Mouse (Mus musculus) myocyte (in vitro differentiated cells): ENCODE data around the gene Rasal1. TPM values are rescaled to one million over a fixed set of nuclear protein-coding genes. Genes with fewer than 3 reads are reported as not detected.
A peak's percentile ranks its signal among the peaks of the same experiment; 100 is the strongest.

Experiments
- H3K27me3 ChIP-seq: one replicate; pipeline ENCODE4 v1.6.1; 2011; ENCODE audit not compliant: control insufficient read depth, insufficient read depth, insufficient read length
- H3K36me3 ChIP-seq: one replicate; pipeline ENCODE4 v1.6.1; 2011; ENCODE audit not compliant: control insufficient read depth, insufficient read depth
- H3K4me2 ChIP-seq: one replicate; pipeline ENCODE4 v1.6.1; 2011; ENCODE audit warnings: low read depth, control low read depth
- H3K4me3 ChIP-seq: one replicate; pipeline ENCODE4 v1.5.1; 2011; ENCODE audit warnings: mild to moderate bottlenecking, control low read depth, moderate library complexity
- H3K79me2 ChIP-seq: one replicate; pipeline ENCODE4 v1.6.1; 2011; ENCODE audit not compliant: control insufficient read depth, insufficient read depth
- H3ac ChIP-seq: one replicate; pipeline ENCODE4 v1.6.1; 2011; ENCODE audit not compliant: control insufficient read depth, insufficient read length
- CEBPB ChIP-seq: IDR thresholded peaks from 2 replicates; pipeline ENCODE4 v1.6.1; 2011; ENCODE audit warnings: mild to moderate bottlenecking, moderate library complexity; ENCODE audit not compliant: poor library complexity, insufficient read depth, severe bottlenecking
- E2F4 ChIP-seq: IDR thresholded peaks from one replicate; pipeline ENCODE4 v1.6.1; 2011; ENCODE audit warnings: mild to moderate bottlenecking, control low read depth, moderate library complexity; ENCODE audit not compliant: insufficient read depth
- MAX ChIP-seq: IDR thresholded peaks from one replicate; pipeline ENCODE4 v1.6.1; 2011; ENCODE audit warnings: low read depth, mild to moderate bottlenecking, control low read depth
- MYOD1 ChIP-seq, 3 experiments: IDR thresholded peaks; one replicate each; pipeline ENCODE4 v1.6.1; 2011; ENCODE audit warnings: control low read depth in 2 of 3, low read depth in 2 of 3, mild to moderate bottlenecking in 2 of 3, moderate library complexity in 1 of 3; ENCODE audit not compliant: insufficient read length in 2 of 3, control insufficient read depth in 1 of 3
- MYOG ChIP-seq, 3 experiments: IDR thresholded peaks; one replicate each; pipeline ENCODE4 v1.6.1; 2011; ENCODE audit warnings: control low read depth in 2 of 3, low read depth in 2 of 3, mild to moderate bottlenecking in 2 of 3; ENCODE audit not compliant: insufficient read length in 2 of 3, control insufficient read depth in 1 of 3, insufficient read depth in 1 of 3
- POLR2A ChIP-seq: IDR thresholded peaks from one replicate; pipeline ENCODE4 v1.6.1; 2011; ENCODE audit warnings: low read depth, mild to moderate bottlenecking, control low read depth, moderate library complexity; ENCODE audit not compliant: insufficient read length
- POLR2AphosphoS2 ChIP-seq: IDR thresholded peaks from one replicate; pipeline ENCODE4 v1.6.1; 2011; ENCODE audit warnings: low read depth, control low read depth; ENCODE audit not compliant: insufficient read length
- REST ChIP-seq: IDR thresholded peaks from one replicate; pipeline ENCODE4 v1.6.1; 2011; ENCODE audit warnings: mild to moderate bottlenecking, control low read depth, moderate library complexity; ENCODE audit not compliant: insufficient read depth, insufficient read length
- SRF ChIP-seq: IDR thresholded peaks from one replicate; pipeline ENCODE4 v1.6.1; 2011; ENCODE audit warnings: low read depth; ENCODE audit not compliant: control insufficient read depth, insufficient read length
- TCF12 ChIP-seq: IDR thresholded peaks from one replicate; pipeline ENCODE4 v1.6.1; 2011; ENCODE audit warnings: mild to moderate bottlenecking, control low read depth; ENCODE audit not compliant: poor library complexity, insufficient read depth, severe bottlenecking
- TCF3 ChIP-seq: IDR thresholded peaks from one replicate; pipeline ENCODE4 v1.6.1; 2011; ENCODE audit warnings: low read depth, control low read depth; ENCODE audit not compliant: insufficient read length
- USF1 ChIP-seq: IDR thresholded peaks from one replicate; pipeline ENCODE4 v1.6.1; 2011; ENCODE audit warnings: low read depth, mild to moderate bottlenecking, control low read depth, moderate library complexity
- polyA plus RNA-seq: library from polyadenylated mRNA; unstranded; fragments of >200 nt; fragmentation: generic; extraction: Trizol; gene quantifications from one replicate; pipeline ENCODE4 v1.2.1, GENCODE M21; 2012; ENCODE audit warnings: missing spikeins

Rasal1 gene
- polyA plus RNA-seq, 1 experiment, result 0.01 TPM

DNA sequence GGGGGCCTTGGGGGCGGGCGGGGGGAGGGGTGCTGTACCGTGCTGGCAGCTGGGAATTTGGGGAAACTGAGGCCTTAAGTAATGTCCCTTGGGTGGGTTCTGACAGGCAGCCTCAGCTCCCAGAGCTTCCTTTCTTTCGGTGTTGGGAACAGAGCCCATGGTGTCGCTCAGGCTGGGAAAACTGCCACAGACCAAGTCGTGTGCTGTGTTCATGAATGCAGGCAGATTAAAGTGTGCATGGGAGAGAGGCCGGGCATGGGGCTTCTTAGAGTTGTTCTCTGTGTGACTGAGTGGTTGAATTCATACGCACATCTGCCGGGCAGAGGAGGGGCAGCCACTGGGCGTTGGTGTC is 26.8 kb upstream of the Rasal1 start:
- no peaks in the 10 kb centered on the region for H3K79me2 ChIP-seq
- no peak overlapping the region for H3ac ChIP-seq
- H3K36me3 ChIP-seq, result peaks cover 17% of the 10 kb centered on the region
- no peaks in the 10 kb centered on the region for H3K27me3 ChIP-seq
- TF ChIP-seq POLR2A (no peak), TCF12 (no peak), MYOG (IDR thresholded peaks at IDR 0.05; ENCODE audit: control insufficient read depth in 1 of 3, insufficient read depth in 1 of 3, insufficient read length in 2 of 3, low read depth in 2 of 3) (no peak), MAX (no peak), REST (no peak), SRF (no peak), POLR2AphosphoS2 (no peak), TCF3 (no peak), E2F4 (no peak), USF1 (no peak), CEBPB (no peak), MYOD1 (IDR thresholded peaks at IDR 0.05; ENCODE audit: control insufficient read depth in 1 of 3, insufficient read length in 2 of 3, low read depth in 2 of 3) (no peak)
- H3K4me2 ChIP-seq, result no peak overlapping the region
- no peak overlapping the region for H3K4me3 ChIP-seq

- Histone ChIP-seq H3K4me2 (no peak overlapping the region), H3K79me2 (no peaks in the 10 kb centered on the region)
- TF ChIP-seq MYOG (IDR thresholded peaks at IDR 0.05; ENCODE audit: control insufficient read depth in 1 of 3, insufficient read depth in 1 of 3, insufficient read length in 2 of 3, low read depth in 2 of 3) (peak in 1 of 3 experiments; percentile 7), USF1 (no peak)
These were observed 26.3 kb upstream of the Rasal1 start for GRCm38 (mm10) chr5:120622198-120622851.

DNA sequence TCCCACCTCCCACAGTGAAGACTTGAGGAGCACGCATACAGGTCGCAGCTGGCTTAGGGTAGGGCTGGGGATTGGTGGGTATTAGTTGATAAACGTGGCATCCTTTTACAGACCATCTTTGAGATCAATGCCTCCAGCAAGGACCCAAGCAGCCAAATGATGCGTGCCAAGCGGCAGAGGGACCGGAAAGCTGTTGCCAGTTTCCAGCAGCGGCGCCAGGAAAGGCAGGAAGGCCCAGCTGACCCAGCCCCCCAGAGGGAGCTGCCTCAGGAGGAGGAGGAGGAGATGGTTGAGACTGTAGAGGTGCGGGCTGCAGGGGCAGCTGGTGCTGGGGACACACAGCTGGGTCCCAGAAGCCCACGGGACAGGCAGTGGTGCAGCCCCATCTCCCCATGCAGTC is 24.2 kb upstream of the Rasal1 start:
- no peak overlapping the region for H3K4me3 ChIP-seq
- H3K36me3 ChIP-seq, result peaks cover 10% of the 10 kb centered on the region
- H3K27me3 ChIP-seq, result no peaks in the 10 kb centered on the region
- no peak overlapping the region for H3K4me2 ChIP-seq
- no peak for TF ChIP-seq TCF3
- TF ChIP-seq POLR2A, result no peak
- TF ChIP-seq MAX, result no peak
- TF ChIP-seq REST, result no peak
- TF ChIP-seq MYOD1 (IDR thresholded peaks at IDR 0.05; ENCODE audit: control insufficient read depth in 1 of 3, insufficient read length in 2 of 3, low read depth in 2 of 3), result no peak
- TF ChIP-seq POLR2AphosphoS2, result no peak
- TF ChIP-seq MYOG (IDR thresholded peaks at IDR 0.05; ENCODE audit: control insufficient read depth in 1 of 3, insufficient read depth in 1 of 3, insufficient read length in 2 of 3, low read depth in 2 of 3), result no peak
- no peak for TF ChIP-seq CEBPB
- TF ChIP-seq SRF, result no peak
- no peak for TF ChIP-seq TCF12
- no peak for TF ChIP-seq USF1
- TF ChIP-seq E2F4, result no peak
- H3K79me2 ChIP-seq, result no peaks in the 10 kb centered on the region
- no peak overlapping the region for H3ac ChIP-seq

More at GRCm38 (mm10) chr5:120622198-120622851, 26.3 kb upstream of the Rasal1 start:
- H3K4me3 ChIP-seq, result no peak overlapping the region
- no peaks in the 10 kb centered on the region for H3K27me3 ChIP-seq
- H3K36me3 ChIP-seq, result peaks cover 17% of the 10 kb centered on the region
- H3ac ChIP-seq, result no peak overlapping the region

- TF ChIP-seq MAX (no peak), REST (no peak), MYOD1 (IDR thresholded peaks at IDR 0.05; ENCODE audit: control insufficient read depth in 1 of 3, insufficient read length in 2 of 3, low read depth in 2 of 3) (no peak), MYOG (IDR thresholded peaks at IDR 0.05; ENCODE audit: control insufficient read depth in 1 of 3, insufficient read depth in 1 of 3, insufficient read length in 2 of 3, low read depth in 2 of 3) (no peak), TCF3 (no peak), TCF12 (no peak), E2F4 (no peak), SRF (no peak)
- no peak overlapping the region for H3K4me3 ChIP-seq
- no peaks in the 10 kb centered on the region for H3K27me3 ChIP-seq
- no peak overlapping the region for H3K4me2 ChIP-seq
- peaks cover 3% of the 10 kb centered on the region for H3K36me3 ChIP-seq
- no peak overlapping the region for H3ac ChIP-seq
- H3K79me2 ChIP-seq, result no peaks in the 10 kb centered on the region
These were observed 22.2 kb upstream of the Rasal1 start for GRCm38 (mm10) chr5:120626399-120626798.

GRCm38 (mm10) chr5:120627515-120628300 is 20.9 kb upstream of the Rasal1 start:
- H3K79me2 ChIP-seq, result no peaks in the 10 kb centered on the region
- H3K27me3 ChIP-seq, result no peaks in the 10 kb centered on the region
- TF ChIP-seq POLR2A, result no peak
- peak in 2 of 3 experiments; percentile 57 to 82 for TF ChIP-seq MYOD1 (IDR thresholded peaks at IDR 0.05; ENCODE audit: control insufficient read depth in 1 of 3, insufficient read length in 2 of 3, low read depth in 2 of 3)
- TF ChIP-seq MYOG (IDR thresholded peaks at IDR 0.05; ENCODE audit: control insufficient read depth in 1 of 3, insufficient read depth in 1 of 3, insufficient read length in 2 of 3, low read depth in 2 of 3), result peak in 1 of 3 experiments; percentile 58
- TF ChIP-seq SRF, result no peak
- no peak overlapping the region for H3K4me3 ChIP-seq
- H3K4me2 ChIP-seq, result no peak overlapping the region
- H3ac ChIP-seq, result no peak overlapping the region
- peaks cover 3% of the 10 kb centered on the region for H3K36me3 ChIP-seq
